Mouse (Mus musculus): Measurements from ENCODE around the gene Gm33815. TPM values are rescaled to one million over a fixed set of nuclear protein-coding genes. Genes with fewer than 3 reads are reported as not detected.
"Not testable (repeated sequence)": the region's sequence is repeated elsewhere in the genome, so short reads cannot be mapped to it uniquely, and the experiment has no call there.

The Gm33815 gene
- not detected in 2 replicates for total RNA-seq (2015)
- total RNA-seq (2017), result not detected in 2 replicates

DNA sequence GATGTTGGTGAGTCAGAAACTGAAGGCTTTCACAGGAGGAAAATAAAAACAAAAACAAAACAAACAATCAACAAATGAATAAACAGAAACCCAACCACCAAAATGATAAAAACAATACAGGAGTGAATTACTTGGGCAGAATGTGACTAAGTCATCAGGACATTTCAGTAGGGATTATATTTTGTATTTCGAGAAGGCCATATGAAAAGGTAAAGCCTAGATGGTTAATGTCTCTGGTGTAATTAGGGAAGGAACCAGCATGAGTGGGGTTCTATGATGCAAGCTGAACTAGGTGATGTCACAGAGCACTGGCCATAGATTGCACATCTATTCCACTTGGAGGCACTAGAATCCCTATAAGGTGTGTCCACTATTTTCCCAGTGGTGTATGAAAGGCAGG, at the start of gene Gm33815:
Gm33815 (plus strand) TSS at position 301 of the 400 bp plus-strand sequence.
- not testable (repeated sequence) for ATAC-seq (replicated peaks; ENCODE audit: poor library complexity)

All from megakaryocyte progenitor cell, adult 5-6 weeks (primary cell).